Mouse (Mus musculus) heart, postnatal 0 days (tissue): ENCODE results near the gene 3110009E18Rik.

Source experiments
- CTCF ChIP-seq: IDR thresholded peaks from 2 replicates; pipeline ENCODE4 v1.5.1; 2016; ENCODE audit warnings: antibody characterized with exemption, control low read depth, low read depth
- EP300 ChIP-seq: IDR thresholded peaks from 2 replicates; pipeline ENCODE4 v1.6.1; 2016; ENCODE audit warnings: antibody characterized with exemption, low read depth

GRCm38 (mm10) chr1:120120141-120120968, 632 bp upstream of the 3110009E18Rik start:
- no peak for TF ChIP-seq CTCF
- TF ChIP-seq EP300 = no peak
